Mouse (Mus musculus) C2C12 (cell line): ENCODE measurements around the gene Scn1a. TPM values are rescaled to one million over a fixed set of nuclear protein-coding genes. Genes with fewer than 3 reads are reported as not detected.

Experiments used
- H3K27me3 ChIP-seq: one replicate; pipeline ENCODE4 v1.6.1; 2011; ENCODE audit not compliant: control insufficient read depth, insufficient read depth, insufficient read length
- H3K36me3 ChIP-seq: one replicate; pipeline ENCODE4 v1.6.1; 2011; ENCODE audit not compliant: control insufficient read depth, insufficient read depth
- H3K4me3 ChIP-seq: one replicate; pipeline ENCODE4 v1.5.1; 2011; ENCODE audit warnings: mild to moderate bottlenecking, control low read depth; ENCODE audit not compliant: poor library complexity, insufficient read depth, severe bottlenecking
- H3K79me2 ChIP-seq: one replicate; pipeline ENCODE4 v1.6.1; 2011; ENCODE audit not compliant: control insufficient read depth, insufficient read depth
- H3K79me3 ChIP-seq: one replicate; pipeline ENCODE4 v1.6.1; 2011; ENCODE audit warnings: low read depth, control low read depth
- H3ac ChIP-seq: one replicate; pipeline ENCODE3; 2011; ENCODE audit warnings: low read depth; ENCODE audit not compliant: control insufficient read depth, insufficient read length
- CEBPB ChIP-seq: IDR thresholded peaks from one replicate; pipeline ENCODE4 v1.6.1; 2011; ENCODE audit warnings: low read depth, mild to moderate bottlenecking, control low read depth, moderate library complexity
- CTCF ChIP-seq: IDR thresholded peaks from one replicate; pipeline ENCODE4 v1.5.1; 2011; ENCODE audit not compliant: control insufficient read depth, insufficient read depth, insufficient read length
- FOSL1 ChIP-seq: IDR thresholded peaks from one replicate; pipeline ENCODE4 v1.8.0; 2011; ENCODE audit warnings: mild to moderate bottlenecking, low read length; ENCODE audit not compliant: poor library complexity, insufficient read depth, severe bottlenecking
- MAX ChIP-seq: IDR thresholded peaks from one replicate; pipeline ENCODE4 v1.6.1; 2011; ENCODE audit warnings: mild to moderate bottlenecking, control low read depth
- MYOD1 ChIP-seq: IDR thresholded peaks from one replicate; pipeline ENCODE4 v1.6.1; 2011; ENCODE audit warnings: low read depth; ENCODE audit not compliant: control insufficient read depth, insufficient read length
- MYOG ChIP-seq: IDR thresholded peaks from one replicate; pipeline ENCODE4 v1.6.1; 2011; ENCODE audit not compliant: control insufficient read depth, insufficient read length; ENCODE audit errors: extremely low read depth
- USF1 ChIP-seq: IDR thresholded peaks from one replicate; pipeline ENCODE4 v1.6.1; 2011; ENCODE audit warnings: low read depth, mild to moderate bottlenecking, control low read depth, moderate library complexity
- polyA plus RNA-seq: library from polyadenylated mRNA; unstranded; fragments of >200 nt; fragmentation: generic; extraction: Trizol; gene quantifications from one replicate; pipeline ENCODE4 v1.2.1, GENCODE M21; 2012; ENCODE audit warnings: missing spikeins

Scn1a gene
- polyA plus RNA-seq, 1 experiment = not detected

- H3K4me3 ChIP-seq = no peak overlapping the region
- TF ChIP-seq MAX = no peak
- no peak for TF ChIP-seq FOSL1
- no peak for TF ChIP-seq MYOG
- no peak for TF ChIP-seq MYOD1
- no peak for TF ChIP-seq CEBPB
- TF ChIP-seq USF1 = no peak
- no peak for TF ChIP-seq CTCF
- H3K79me3 ChIP-seq = no peaks in the 10 kb centered on the region
- H3K27me3 ChIP-seq = no peaks in the 10 kb centered on the region
- peaks cover 25% of the 10 kb centered on the region for H3K36me3 ChIP-seq
- no peaks in the 10 kb centered on the region for H3K79me2 ChIP-seq
- H3ac ChIP-seq = no peak overlapping the region
These were observed 201.8 kb downstream of the Scn1a start for GRCm38 (mm10) chr2:66238886-66239285.

- no peaks in the 10 kb centered on the region for H3K79me3 ChIP-seq
- no peak overlapping the region for H3ac ChIP-seq
- H3K36me3 ChIP-seq = peaks cover 18% of the 10 kb centered on the region
- H3K79me2 ChIP-seq = no peaks in the 10 kb centered on the region
- TF ChIP-seq CTCF = no peak
- TF ChIP-seq MAX = no peak
- no peak for TF ChIP-seq MYOG
- TF ChIP-seq FOSL1 = no peak
- TF ChIP-seq USF1 = no peak
- no peak for TF ChIP-seq CEBPB
- no peak for TF ChIP-seq MYOD1
- H3K4me3 ChIP-seq = no peak overlapping the region
- H3K27me3 ChIP-seq = no peaks in the 10 kb centered on the region
These were observed 219.7 kb downstream of the Scn1a start for GRCm38 (mm10) chr2:66220954-66221353.

Other genes starting within 250 kb of the Scn1a start
- gene Ttc21b, start 184.2 kb downstream of the Scn1a start, polyA plus RNA-seq = 4.5 TPM
- gene Scn9a, start 194.1 kb upstream of the Scn1a start, polyA plus RNA-seq = 0.29 TPM